Mouse (Mus musculus) lung, postnatal 0 days (tissue): ENCODE results near the gene Sec14l5. TPM values are rescaled to one million over a fixed set of nuclear protein-coding genes. Genes with fewer than 3 reads are reported as not detected.

Experiments
- ATAC-seq: fragments of 200-750 bp; cut with Nextera tagmentation; 2 replicates; pipeline ENCODE4 v1.8.0; 2017; ENCODE audit warnings: moderate library complexity
- DNase-seq: peaks from one replicate; pipeline ENCODE4 v3.0.0-alpha.2; 2016; ENCODE audit warnings: low spot score
- H3K27ac ChIP-seq: fragments of 300-500 bp; sonication (generic); 2 replicates; pipeline ENCODE4 v1.5.1; 2014; ENCODE audit warnings: antibody characterized with exemption, mild to moderate bottlenecking, low read length, mixed read lengths
- H3K27me3 ChIP-seq: fragments of 300-500 bp; sonication (generic); replicated peaks from 2 replicates; pipeline ENCODE4 v1.6.1; 2014; ENCODE audit warnings: low read length, mixed read lengths; ENCODE audit not compliant: insufficient read depth
- H3K36me3 ChIP-seq: fragments of 300-500 bp; sonication (generic); 2 replicates; pipeline ENCODE4 v1.6.1; 2014; ENCODE audit warnings: low read length, mixed read lengths; ENCODE audit not compliant: insufficient read depth
- H3K4me1 ChIP-seq: fragments of 300-500 bp; sonication (generic); 2 replicates; pipeline ENCODE4 v1.6.1; 2014; ENCODE audit warnings: antibody characterized with exemption, low read depth, low read length, mixed read lengths; ENCODE audit not compliant: insufficient read depth
- H3K4me2 ChIP-seq: fragments of 300-500 bp; sonication (generic); replicated peaks from 2 replicates; pipeline ENCODE4 v1.6.1; 2014; ENCODE audit warnings: low read depth, mild to moderate bottlenecking, low read length, moderate library complexity, mixed read lengths
- H3K4me3 ChIP-seq: fragments of 300-500 bp; sonication (generic); 2 replicates; pipeline ENCODE4 v1.5.1; 2014; ENCODE audit warnings: low read depth, low read length
- H3K9ac ChIP-seq: fragments of 300-500 bp; sonication (generic); replicated peaks from 2 replicates; pipeline ENCODE4 v1.6.1; 2014; ENCODE audit warnings: low read depth, mild to moderate bottlenecking
- H3K9me3 ChIP-seq: fragments of 300-500 bp; sonication (generic); 2 replicates; pipeline ENCODE4 v1.6.1; 2016; ENCODE audit warnings: low read length, mixed read lengths
- CTCF ChIP-seq: IDR thresholded peaks from 2 replicates; pipeline ENCODE4 v1.5.1; 2016; ENCODE audit warnings: antibody characterized with exemption, mild to moderate bottlenecking
- EP300 ChIP-seq: IDR thresholded peaks from 2 replicates; pipeline ENCODE4 v1.6.1; 2016; ENCODE audit warnings: antibody characterized with exemption, mild to moderate bottlenecking, control low read depth
- WGBS: fragments of 180-500 bp; shearing (Covaris S2); extraction: QIAGEN DNeasy Blood & Tissue Kit; methylation state at CpG from one replicate; pipeline ENCODE4 v1.1.7; 2014; 5-methylcytosine and 5-hydroxymethylcytosine counted together
- polyA plus RNA-seq: library from polyadenylated mRNA; unstranded; fragments of >200 nt; fragmentation: Nextera tagmentation; extraction: Ambion mirVana; gene quantifications from 2 replicates; pipeline ENCODE4 v1.2.1, GENCODE M21; 2015

Sec14l5 gene
- polyA plus RNA-seq, 1 experiment from 2014 or later: 0.20 TPM

DNA sequence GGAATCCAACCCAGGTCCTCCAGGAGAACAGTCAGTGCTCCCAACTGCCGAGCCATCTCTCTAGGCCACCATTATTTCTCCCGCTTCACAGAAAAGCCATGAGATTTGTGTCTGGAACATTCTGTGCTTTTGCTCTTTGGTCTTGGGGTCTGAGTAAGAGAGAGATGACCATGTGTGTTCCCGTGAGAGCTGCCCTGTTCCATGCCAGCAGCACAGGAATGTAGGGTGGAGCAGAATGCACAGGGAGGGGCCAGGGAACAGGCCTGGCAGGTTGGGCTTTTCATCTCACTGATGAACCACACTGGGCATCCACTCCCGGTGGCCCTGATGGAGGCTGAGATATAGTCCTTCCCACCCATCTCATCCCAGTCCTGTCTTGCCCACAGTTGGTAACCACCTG, 27.5 kb upstream of the Sec14l5 start:
- Histone ChIP-seq H3K9me3 (no peaks in the 10 kb centered on the region), H3K27ac (peak overlapping the region; percentile 43), H3K4me2 (no peak overlapping the region), H3K27me3 (0 out of 2 replicates have a peak, but pooled peaks cover 3% of the 10 kb centered on the region), H3K36me3 (no peaks in the 10 kb centered on the region; the same call in 1 of the 2 replicates), H3K9ac (no peak overlapping the region), H3K4me1 (no peaks in the 10 kb centered on the region), H3K4me3 (no peak overlapping the region)
- DNase-seq (peak; percentile 69), ATAC-seq (peak; percentile 93)
- TF ChIP-seq EP300 (peak; percentile 96), CTCF (no peak; the same call in 1 of the 2 replicates)
- WGBS: 59% methylated on average over 4 of the region's 4 CpGs

- H3K9me3 ChIP-seq: no peaks in the 10 kb centered on the region
- no peaks in the 10 kb centered on the region; the same call in 1 of the 2 replicates for H3K36me3 ChIP-seq
- no peaks in the 10 kb centered on the region for H3K4me1 ChIP-seq
- 0 out of 2 replicates have a peak, but pooled peaks cover 3% of the 10 kb centered on the region for H3K27me3 ChIP-seq
- peak overlapping the region; percentile 43; the same call in 1 of the 2 replicates for H3K27ac ChIP-seq
- no peak for ATAC-seq
- no peak overlapping the region for H3K4me3 ChIP-seq
- no peak for TF ChIP-seq CTCF
- no peak for TF ChIP-seq EP300
- H3K9ac ChIP-seq: no peak overlapping the region
- DNase-seq: no peak
- 76% methylated on average over 4 of the region's 4 CpGs for WGBS
- H3K4me2 ChIP-seq: no peak overlapping the region
These were observed 27.1 kb upstream of the Sec14l5 start for GRCm38 (mm10) chr16:5119845-5120244.

- Histone ChIP-seq H3K4me3 (no peak overlapping the region), H3K4me2 (no peak overlapping the region), H3K36me3 (no peaks in the 10 kb centered on the region), H3K9me3 (no peaks in the 10 kb centered on the region), H3K9ac (no peak overlapping the region), H3K27ac (no peak overlapping the region), H3K4me1 (no peaks in the 10 kb centered on the region), H3K27me3 (0 out of 2 replicates have a peak, but pooled peaks cover 3% of the 10 kb centered on the region)
- WGBS: 50% methylated on average over 6 of the region's 6 CpGs
- ATAC-seq (no peak), DNase-seq (no peak)
- no peak for TF ChIP-seq CTCF
- TF ChIP-seq EP300: no peak
These were observed 23.4 kb upstream of the Sec14l5 start for GRCm38 (mm10) chr16:5123476-5123875.

DNA sequence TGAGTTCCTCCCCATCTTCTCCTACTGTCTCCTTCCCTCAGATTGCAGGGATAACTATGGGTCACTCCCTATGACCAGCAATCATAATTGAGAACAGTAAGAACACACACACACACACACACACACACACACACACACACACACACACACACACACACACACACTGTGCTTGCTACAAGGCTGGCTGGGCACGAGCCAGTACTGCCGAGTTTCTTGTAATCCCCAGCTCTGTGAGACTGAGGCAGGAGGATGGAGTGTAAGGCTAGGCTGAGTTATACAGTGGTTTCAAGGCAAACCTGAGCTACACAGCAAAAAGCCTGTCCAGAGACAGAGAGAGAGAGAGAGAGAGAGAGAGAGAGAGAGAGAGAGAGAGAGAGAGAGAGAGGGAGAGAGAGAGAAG, 16.7 kb upstream of the Sec14l5 start:
- peak overlapping the region; percentile 67; the same call in 1 of the 2 replicates for H3K4me2 ChIP-seq
- WGBS: 38% methylated on average over 2 of the region's 2 CpGs
- no peak overlapping the region for H3K4me3 ChIP-seq

DNA sequence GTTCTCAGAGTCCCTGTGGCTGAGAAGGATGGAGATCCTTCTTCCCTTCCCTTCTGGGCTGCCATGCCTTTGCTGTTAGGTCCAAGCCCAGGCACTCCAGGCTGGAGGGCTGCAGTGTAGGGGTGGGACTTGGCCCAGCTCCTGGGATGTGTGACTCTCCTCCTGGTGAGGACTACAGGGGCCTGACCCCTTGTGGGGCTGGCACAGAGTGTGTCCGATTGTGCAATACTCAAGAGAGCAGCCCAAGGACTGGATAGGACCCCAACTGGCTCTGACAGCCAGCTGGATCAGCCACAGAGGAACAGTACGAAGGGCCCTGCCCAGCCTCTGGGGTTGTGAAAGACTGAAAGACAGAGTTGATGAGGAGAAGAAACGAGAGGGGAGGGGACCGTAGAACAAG, 16.1 kb upstream of the Sec14l5 start:
- DNase-seq: peak; percentile 95
- Histone ChIP-seq H3K9me3 (no peaks in the 10 kb centered on the region), H3K27ac (peak overlapping the region; percentile 85), H3K4me2 (peak overlapping the region; percentile 67), H3K4me3 (peak overlapping the region; percentile 58), H3K9ac (peak overlapping the region; percentile 60; the same call in 1 of the 2 replicates), H3K36me3 (no peaks in the 10 kb centered on the region), H3K4me1 (peaks cover 10% of the 10 kb centered on the region; the same call in 1 of the 2 replicates), H3K27me3 (0 out of 2 replicates have a peak, but pooled peaks cover 5% of the 10 kb centered on the region)
- 9% methylated on average over 4 of the region's 4 CpGs for WGBS
- peak; percentile 86 for ATAC-seq
- TF ChIP-seq CTCF (peak; percentile 14; the same call in 1 of the 2 replicates), EP300 (peak; percentile 84)

More for the DNA sequence above, 16.7 kb upstream of the Sec14l5 start:
- TF ChIP-seq EP300: no peak
- no peak for TF ChIP-seq CTCF
- no peaks in the 10 kb centered on the region for H3K9me3 ChIP-seq
- no peaks in the 10 kb centered on the region for H3K36me3 ChIP-seq
- no peak overlapping the region for H3K9ac ChIP-seq
- DNase-seq (no peak), ATAC-seq (no peak)
- peaks cover 4% of the 10 kb centered on the region; the same call in 1 of the 2 replicates for H3K4me1 ChIP-seq
- H3K27me3 ChIP-seq: 0 out of 2 replicates have a peak, but pooled peaks cover 5% of the 10 kb centered on the region
- no peak overlapping the region for H3K27ac ChIP-seq

- DNase-seq (peak; percentile 40), ATAC-seq (no peak)
- Histone ChIP-seq H3K36me3 (no peaks in the 10 kb centered on the region), H3K4me3 (peak overlapping the region; percentile 58), H3K4me2 (peak overlapping the region; percentile 67), H3K9me3 (no peaks in the 10 kb centered on the region), H3K27ac (peak overlapping the region; percentile 85), H3K4me1 (peaks cover 12% of the 10 kb centered on the region; the same call in 1 of the 2 replicates), H3K9ac (peak overlapping the region; percentile 60), H3K27me3 (0 out of 2 replicates have a peak, but pooled peaks cover 5% of the 10 kb centered on the region)
- TF ChIP-seq EP300 (no peak), CTCF (no peak)
- 6% methylated on average over 25 of the region's 25 CpGs for WGBS
These were observed 15.5 kb upstream of the Sec14l5 start for GRCm38 (mm10) chr16:5131251-5131922.
